Mouse (Mus musculus) neural tube, embryonic 15.5 days (tissue): Measurements from ENCODE around the gene Olfr1019. TPM values are rescaled to one million over a fixed set of nuclear protein-coding genes. Genes with fewer than 3 reads are reported as not detected.

Experiments
- ATAC-seq: fragments of 200-750 bp; cut with Nextera tagmentation; 2 replicates; pipeline ENCODE4 v1.8.0; 2017; ENCODE audit warnings: mild to moderate bottlenecking, moderate TSS enrichment, moderate library complexity; ENCODE audit not compliant: low FRiP score
- H3K27ac ChIP-seq: fragments of 300-500 bp; sonication (generic); replicated peaks from 2 replicates; pipeline ENCODE4 v1.5.1; 2015; ENCODE audit warnings: mild to moderate bottlenecking, inconsistent platforms
- H3K27me3 ChIP-seq: fragments of 300-500 bp; sonication (generic); replicated peaks from 2 replicates; pipeline ENCODE4 v1.6.1; 2015; ENCODE audit warnings: inconsistent platforms
- H3K36me3 ChIP-seq: fragments of 300-500 bp; sonication (generic); 2 replicates; pipeline ENCODE4 v1.6.1; 2015; ENCODE audit warnings: inconsistent platforms
- H3K4me1 ChIP-seq: fragments of 300-500 bp; sonication (generic); 2 replicates; pipeline ENCODE4 v1.6.1; 2015; ENCODE audit warnings: inconsistent platforms
- H3K4me2 ChIP-seq: fragments of 300-500 bp; sonication (generic); 2 replicates; pipeline ENCODE4 v1.6.1; 2015; ENCODE audit warnings: inconsistent platforms, mild to moderate bottlenecking, moderate library complexity
- H3K4me3 ChIP-seq: fragments of 300-500 bp; sonication (generic); replicated peaks from 2 replicates; pipeline ENCODE4 v1.5.1; 2015; ENCODE audit warnings: mild to moderate bottlenecking, inconsistent platforms
- H3K9ac ChIP-seq: fragments of 300-500 bp; sonication (generic); replicated peaks from 2 replicates; pipeline ENCODE4 v1.6.1; 2015; ENCODE audit warnings: mild to moderate bottlenecking, inconsistent platforms
- H3K9me3 ChIP-seq: fragments of 300-500 bp; sonication (generic); replicated peaks from 2 replicates; pipeline ENCODE4 v1.6.1; 2016; ENCODE audit warnings: inconsistent platforms
- WGBS: fragments of 180-500 bp; shearing (Covaris S2); methylation state at CpG from one replicate; pipeline ENCODE4 v1.1.7; 2015; ENCODE audit warnings: mixed read lengths; 5-methylcytosine and 5-hydroxymethylcytosine counted together
- polyA plus RNA-seq: library from polyadenylated mRNA; unstranded; fragments of >200 nt; fragmentation: Nextera tagmentation; extraction: Ambion mirVana; gene quantifications from 2 replicates; pipeline ENCODE4 v1.2.1, GENCODE M21; 2015

Gene Olfr1019
- not detected in 2 replicates for polyA plus RNA-seq

DNA sequence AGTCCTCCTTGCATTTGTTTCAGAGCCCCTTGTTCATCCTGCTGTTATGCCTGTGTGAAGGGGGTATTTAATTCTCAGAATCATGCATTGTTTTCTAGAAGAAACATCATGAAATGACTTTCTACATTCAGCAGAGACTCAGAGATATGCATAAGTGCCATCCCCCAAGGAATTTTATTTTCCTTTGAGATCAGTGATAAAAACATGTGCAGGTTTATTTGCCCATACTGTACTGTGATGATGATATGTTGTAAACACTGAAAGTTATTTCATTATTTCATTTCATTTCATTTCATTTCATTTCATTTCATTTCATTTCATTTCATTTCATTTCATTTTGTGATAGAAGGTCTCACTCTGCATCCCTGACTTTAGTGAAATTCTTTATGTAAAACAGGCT lies at the start of gene Olfr1019:
Olfr1019 (minus strand) TSS at position 101 of the 400 bp plus-strand sequence.
- no peak for ATAC-seq
- H3K4me1 ChIP-seq, result no peaks in the 10 kb centered on the region
- no peaks in the 10 kb centered on the region for H3K27me3 ChIP-seq

DNA sequence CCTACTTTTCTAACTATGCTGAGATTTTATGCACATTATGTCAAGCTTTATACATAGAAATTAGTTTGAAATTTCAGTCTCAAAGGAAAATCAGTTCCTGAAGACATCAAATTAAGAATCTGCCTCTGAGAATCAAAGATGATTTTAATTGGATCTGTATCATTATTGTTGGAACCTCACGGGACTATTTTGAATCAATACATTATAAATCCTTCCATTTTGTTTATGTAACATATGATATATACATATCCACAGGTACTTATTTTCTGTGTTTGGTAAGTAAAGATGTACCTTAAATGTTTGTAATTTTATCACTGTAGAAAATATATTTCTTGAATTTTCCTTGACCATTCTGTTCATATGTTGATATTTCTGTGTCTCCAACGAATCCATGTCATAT lies 40.1 kb upstream of the Olfr1019 start, which contains the start of gene Olfr1023:
Olfr1023 (plus strand) TSS at position 301 of the 400 bp plus-strand sequence.
- no peak within 1 kb of the TSS for H3K4me2 ChIP-seq
- no peak within 1 kb of the TSS for H3K27ac ChIP-seq
- no peaks in the 10 kb centered on the region for H3K4me1 ChIP-seq
- H3K4me3 ChIP-seq, result no peak within 1 kb of the TSS
- no peak within 1 kb of the TSS for H3K9ac ChIP-seq
- WGBS, result 80% methylated on average over 2 of the region's 2 CpGs
- ATAC-seq, result no peak
- H3K9me3 ChIP-seq, result no peaks in the 10 kb centered on the region
- H3K36me3 ChIP-seq, result no peaks in the 10 kb centered on the region
- no peaks in the 10 kb centered on the region for H3K27me3 ChIP-seq

More for the DNA sequence above, at the start of gene Olfr1019:
- no peak within 1 kb of the TSS for H3K9ac ChIP-seq
- no peak within 1 kb of the TSS for H3K4me3 ChIP-seq
- no peaks in the 10 kb centered on the region for H3K9me3 ChIP-seq
- H3K4me2 ChIP-seq, result no peak within 1 kb of the TSS
- H3K36me3 ChIP-seq, result no peaks in the 10 kb centered on the region
- no peak within 1 kb of the TSS for H3K27ac ChIP-seq

DNA sequence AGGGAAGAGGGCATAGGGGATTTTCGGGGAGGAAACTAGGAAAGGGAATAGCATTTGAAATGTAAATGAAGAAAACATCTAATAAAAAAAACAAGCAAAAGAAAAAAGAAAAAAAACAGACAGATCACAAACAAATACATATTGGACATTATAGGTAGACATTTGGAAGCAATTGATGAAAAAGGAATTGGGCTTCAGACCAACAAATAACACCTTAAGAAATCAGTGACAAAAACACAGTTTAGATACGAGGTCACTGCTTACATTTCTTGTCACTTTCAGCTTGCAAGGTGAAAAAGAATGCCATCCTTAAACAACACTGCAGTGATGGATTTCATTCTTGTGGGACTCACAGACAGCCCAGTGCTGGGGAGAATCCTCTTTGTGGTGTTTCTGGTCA lies 23.0 kb upstream of the Olfr1019 start, which contains the start of gene Olfr1022:
Olfr1022 (plus strand) TSS at position 301 of the 400 bp plus-strand sequence.
- H3K36me3 ChIP-seq, result no peaks in the 10 kb centered on the region
- no peak within 1 kb of the TSS for H3K4me2 ChIP-seq
- H3K4me3 ChIP-seq, result no peak within 1 kb of the TSS
- H3K9ac ChIP-seq, result no peak within 1 kb of the TSS
- WGBS, result 57% methylated on average over 2 of the region's 2 CpGs
- H3K4me1 ChIP-seq, result no peaks in the 10 kb centered on the region
- no peak within 1 kb of the TSS for H3K27ac ChIP-seq
- no peaks in the 10 kb centered on the region for H3K27me3 ChIP-seq
- ATAC-seq, result no peak
- H3K9me3 ChIP-seq, result no peaks in the 10 kb centered on the region

DNA sequence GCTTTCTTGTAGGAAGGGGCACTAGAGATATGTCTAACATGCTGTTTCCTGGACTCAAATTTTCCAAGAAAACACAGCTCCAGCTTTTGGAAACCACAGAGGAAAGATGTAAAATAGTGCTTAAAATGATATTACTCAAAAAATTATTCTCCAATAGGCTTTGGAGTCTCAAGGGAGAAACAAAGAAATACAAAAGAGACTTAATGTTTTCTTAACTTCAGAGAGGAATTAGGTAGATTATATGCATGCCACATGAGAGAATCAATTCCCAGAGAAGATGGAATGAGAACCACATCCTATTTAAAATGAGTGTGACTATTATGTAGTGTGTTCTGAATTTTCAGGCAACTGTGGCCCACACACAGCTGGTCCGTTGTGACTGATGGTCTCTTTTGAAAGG lies 1.4 kb upstream of the Olfr1019 start, which contains the start of gene Olfr1020:
Olfr1020 (plus strand) TSS at position 301 of the 400 bp plus-strand sequence.
- Histone ChIP-seq H3K36me3 (no peaks in the 10 kb centered on the region), H3K4me1 (no peaks in the 10 kb centered on the region), H3K27me3 (no peaks in the 10 kb centered on the region), H3K27ac (no peak within 1 kb of the TSS), H3K9me3 (no peaks in the 10 kb centered on the region), H3K4me3 (no peak within 1 kb of the TSS), H3K4me2 (no peak within 1 kb of the TSS), H3K9ac (no peak within 1 kb of the TSS)
- no peak for ATAC-seq
- 84% methylated on average over 1 of the region's 1 CpGs for WGBS

DNA sequence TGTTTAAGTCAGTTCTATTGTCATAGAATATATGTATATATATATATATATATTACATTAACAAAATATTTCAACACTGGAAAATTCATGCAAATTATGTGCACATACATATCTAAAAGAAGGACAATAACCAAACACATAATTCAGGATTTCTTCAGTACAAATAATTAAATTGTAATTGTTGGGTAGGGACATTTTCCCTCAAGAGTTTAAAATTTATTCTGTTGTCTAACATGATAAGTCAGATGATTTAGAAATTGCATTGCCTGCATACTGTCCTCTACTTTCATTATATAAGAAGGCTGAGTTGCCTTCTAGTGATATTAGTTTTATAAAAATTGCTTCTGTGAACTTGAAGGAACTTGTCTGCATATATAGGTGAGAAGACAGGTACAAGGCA lies 27.1 kb downstream of the Olfr1019 start, which contains the start of gene Olfr1018:
Olfr1018 (plus strand) TSS at position 301 of the 400 bp plus-strand sequence.
- Histone ChIP-seq H3K9me3 (no peaks in the 10 kb centered on the region), H3K4me1 (no peaks in the 10 kb centered on the region), H3K9ac (no peak within 1 kb of the TSS), H3K27ac (no peak within 1 kb of the TSS), H3K4me3 (no peak within 1 kb of the TSS), H3K4me2 (no peak within 1 kb of the TSS), H3K36me3 (no peaks in the 10 kb centered on the region), H3K27me3 (no peaks in the 10 kb centered on the region)
- ATAC-seq, result no peak

DNA sequence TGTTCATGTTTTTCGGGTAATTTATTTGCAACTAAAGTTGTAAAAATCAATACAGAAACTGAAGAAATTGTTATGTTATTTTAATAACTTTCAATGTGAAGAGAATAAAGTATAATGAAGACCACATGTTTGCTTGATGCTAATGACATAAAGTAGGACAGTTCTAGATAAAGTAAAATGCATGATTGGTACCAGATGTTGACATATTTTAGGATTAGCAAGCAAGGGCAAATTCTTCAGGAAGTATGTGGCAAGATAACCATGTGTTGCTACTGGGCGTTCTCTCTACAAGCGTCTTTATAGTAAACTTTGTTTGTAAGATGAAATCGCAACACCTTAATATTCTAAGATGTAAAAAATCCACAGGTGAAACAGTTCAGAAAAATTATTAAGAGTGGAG lies 40.8 kb downstream of the Olfr1019 start:
- Histone ChIP-seq H3K36me3 (no peaks in the 10 kb centered on the region), H3K27me3 (no peaks in the 10 kb centered on the region), H3K9ac (no peak overlapping the region), H3K9me3 (no peaks in the 10 kb centered on the region), H3K4me3 (no peak overlapping the region), H3K4me2 (no peak overlapping the region), H3K4me1 (no peaks in the 10 kb centered on the region), H3K27ac (no peak overlapping the region)
- no peak for ATAC-seq
- WGBS, result 93% methylated on average over 4 of the region's 4 CpGs

DNA sequence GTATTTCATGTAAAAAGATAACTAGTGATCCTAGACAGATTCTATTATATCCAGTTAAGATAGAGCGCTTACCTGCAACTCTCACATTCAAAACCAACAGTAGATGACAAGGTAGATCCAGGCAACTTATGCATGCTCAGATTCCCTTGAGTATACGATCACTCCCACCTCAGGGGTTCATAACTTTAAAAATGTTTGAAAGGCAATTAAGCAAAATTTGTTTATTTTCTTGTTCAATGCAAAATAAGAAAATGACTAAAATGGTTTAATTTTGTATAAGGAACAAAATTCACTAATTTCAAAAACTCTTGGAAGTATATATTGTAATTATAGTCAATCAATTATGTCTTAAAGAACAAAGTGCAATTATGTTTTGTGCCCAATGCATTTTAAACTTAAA lies 42.8 kb downstream of the Olfr1019 start, which contains the start of gene Olfr1016:
Olfr1016 (minus strand) TSS at position 101 of the 400 bp plus-strand sequence.
- no peak for ATAC-seq
- H3K36me3 ChIP-seq, result no peaks in the 10 kb centered on the region
- H3K27ac ChIP-seq, result no peak within 1 kb of the TSS
- H3K4me3 ChIP-seq, result no peak within 1 kb of the TSS
- H3K27me3 ChIP-seq, result no peaks in the 10 kb centered on the region
- no peaks in the 10 kb centered on the region for H3K4me1 ChIP-seq
- no peaks in the 10 kb centered on the region for H3K9me3 ChIP-seq
- H3K9ac ChIP-seq, result no peak within 1 kb of the TSS
- WGBS, result 96% methylated on average over 2 of the region's 2 CpGs
- H3K4me2 ChIP-seq, result no peak within 1 kb of the TSS

DNA sequence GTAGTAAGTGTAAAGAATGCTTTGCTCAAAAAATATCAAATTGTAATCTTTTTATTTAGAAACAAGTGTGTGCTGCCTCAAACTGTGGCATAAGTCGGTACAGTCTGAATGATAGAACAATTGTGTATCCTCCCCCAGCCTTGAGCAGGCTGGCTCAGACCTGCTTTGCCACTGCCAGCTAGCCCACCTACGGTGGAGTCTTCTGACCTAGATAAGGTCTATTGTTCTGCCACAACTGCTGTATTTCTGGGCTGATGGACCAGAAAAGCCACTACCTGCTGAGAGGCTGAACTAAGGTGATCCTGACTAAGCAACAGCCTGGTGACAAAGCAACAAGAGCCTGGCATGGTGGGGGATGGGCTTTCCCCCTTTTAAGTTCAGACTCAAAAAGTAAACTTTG lies 53.0 kb downstream of the Olfr1019 start:
- H3K4me1 ChIP-seq, result no peaks in the 10 kb centered on the region
- no peak overlapping the region for H3K4me2 ChIP-seq
- H3K27me3 ChIP-seq, result no peaks in the 10 kb centered on the region
- no peak overlapping the region for H3K9ac ChIP-seq
- H3K27ac ChIP-seq, result no peak overlapping the region
- no peaks in the 10 kb centered on the region for H3K9me3 ChIP-seq
- H3K4me3 ChIP-seq, result no peak overlapping the region
- no peaks in the 10 kb centered on the region for H3K36me3 ChIP-seq
- 42% methylated on average over 2 of the region's 2 CpGs for WGBS
- ATAC-seq, result no peak

Other genes starting within 250 kb of the Olfr1019 start
- not detected in 2 replicates for gene Olfr1000, start 233.6 kb downstream of the Olfr1019 start, polyA plus RNA-seq
- not detected in 2 replicates for gene Olfr1002, start 194.8 kb downstream of the Olfr1019 start, polyA plus RNA-seq
- not detected in 2 replicates for gene Olfr154, start 181.0 kb downstream of the Olfr1019 start, polyA plus RNA-seq
- not detected in 2 replicates for gene Olfr1006, start 166.7 kb downstream of the Olfr1019 start, polyA plus RNA-seq
- gene Olfr1008, start 156.1 kb downstream of the Olfr1019 start, polyA plus RNA-seq, result not detected in 2 replicates
- not detected in 2 replicates for gene Olfr1009, start 130.1 kb downstream of the Olfr1019 start, polyA plus RNA-seq
- gene Olfr1012, start 82.7 kb downstream of the Olfr1019 start, polyA plus RNA-seq, result not detected in 2 replicates
- gene Olfr1013, start 78.4 kb downstream of the Olfr1019 start, polyA plus RNA-seq, result not detected in 2 replicates
- gene Olfr1014, start 72.8 kb downstream of the Olfr1019 start, polyA plus RNA-seq, result not detected in 2 replicates
- gene Olfr1015, start 63.5 kb downstream of the Olfr1019 start, polyA plus RNA-seq, result not detected in 2 replicates
- gene Olfr1016, start 42.9 kb downstream of the Olfr1019 start, polyA plus RNA-seq, result not detected in 2 replicates
- not detected in 2 replicates for gene Olfr1018, start 27.0 kb downstream of the Olfr1019 start, polyA plus RNA-seq
- not detected in 2 replicates for gene Olfr1020, start 1.5 kb upstream of the Olfr1019 start, polyA plus RNA-seq
- not detected in 2 replicates for gene Olfr1022, start 23.1 kb upstream of the Olfr1019 start, polyA plus RNA-seq
- gene Olfr1023, start 40.2 kb upstream of the Olfr1019 start, polyA plus RNA-seq, result not detected in 2 replicates
- gene Olfr1024, start 59.6 kb upstream of the Olfr1019 start, polyA plus RNA-seq, result not detected in 2 replicates
- gene Olfr1025-ps1, start 69.7 kb upstream of the Olfr1019 start, polyA plus RNA-seq, result not detected in 2 replicates
- gene Olfr1026, start 76.1 kb upstream of the Olfr1019 start, polyA plus RNA-seq, result not detected in 2 replicates
- not detected in 2 replicates for gene Olfr1028, start 105.0 kb upstream of the Olfr1019 start, polyA plus RNA-seq
- not detected in 2 replicates for gene Olfr1029, start 128.4 kb upstream of the Olfr1019 start, polyA plus RNA-seq
- not detected in 2 replicates for gene Olfr1030, start 133.8 kb upstream of the Olfr1019 start, polyA plus RNA-seq
- not detected in 2 replicates for gene Olfr1031, start 144.8 kb upstream of the Olfr1019 start, polyA plus RNA-seq
- not detected in 2 replicates for gene Olfr1032, start 160.1 kb upstream of the Olfr1019 start, polyA plus RNA-seq
- 0.04 and 0.28 TPM in 2 replicates for gene Olfr1033, start 175.2 kb upstream of the Olfr1019 start, polyA plus RNA-seq
- gene Olfr1034, start 200.4 kb upstream of the Olfr1019 start, polyA plus RNA-seq, result not detected in 2 replicates
- not detected in 2 replicates for gene Olfr1036, start 228.5 kb upstream of the Olfr1019 start, polyA plus RNA-seq
- not detected in 2 replicates for gene Olfr1037, start 241.9 kb upstream of the Olfr1019 start, polyA plus RNA-seq